Mouse (Mus musculus): Measurements from ENCODE around the gene Tubgcp3.
"Not testable (repeated sequence)": the region's sequence is repeated elsewhere in the genome, so short reads cannot be mapped to it uniquely, and the experiment has no call there.

The Tubgcp3 gene

GRCm38 (mm10) chr8:12641527-12641926, 30.5 kb downstream of the Tubgcp3 start:
- DNase-seq (ENCODE audit: low spot score in 2 of 2) = no peak

DNA sequence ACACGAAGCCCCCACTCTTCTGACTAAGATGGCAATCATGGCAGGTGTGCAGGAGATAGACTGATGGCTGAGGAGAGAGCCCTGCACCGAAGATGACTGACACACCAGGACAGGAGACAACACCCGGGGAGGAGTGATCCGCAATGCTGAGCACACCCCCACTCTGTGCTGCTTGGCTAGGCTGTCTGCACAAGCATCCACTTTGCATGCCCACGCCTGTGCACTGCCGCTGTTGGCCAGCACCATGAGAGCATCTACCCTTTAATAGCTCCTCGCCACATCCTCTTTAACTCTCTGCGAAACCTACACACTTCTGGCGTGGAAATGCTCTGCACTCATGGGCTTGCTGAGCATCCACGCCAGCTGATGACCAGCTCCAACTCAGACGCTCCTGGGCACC, 33.6 kb downstream of the Tubgcp3 start:
- DNase-seq (ENCODE audit: low spot score in 2 of 2) = no peak

DNA sequence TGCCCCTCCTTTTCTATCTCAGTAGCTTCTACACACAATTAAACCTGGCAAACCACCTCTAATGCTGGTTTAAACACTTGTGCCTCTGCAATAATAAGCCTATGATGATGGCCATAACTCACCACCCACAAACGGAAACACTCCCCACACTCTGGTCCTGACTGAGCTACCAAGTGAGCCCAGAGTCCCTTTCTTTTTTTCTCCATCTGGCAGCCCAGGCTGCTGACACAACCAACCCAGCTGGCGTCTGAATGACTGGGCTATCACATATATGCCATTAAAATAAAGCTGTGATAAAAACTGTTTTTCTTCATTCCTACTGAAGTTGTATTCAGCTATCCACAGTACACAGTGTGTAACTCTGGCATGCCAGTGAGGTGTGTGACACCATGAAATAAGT, 36.7 kb downstream of the Tubgcp3 start:
- DNase-seq (ENCODE audit: low spot score in 2 of 2) = no peak

- peak in 1 of 2 experiments; percentile 33 for DNase-seq (ENCODE audit: low spot score in 2 of 2)
Observed at GRCm38 (mm10) chr8:12629079-12629478, 43.0 kb downstream of the Tubgcp3 start.

DNA sequence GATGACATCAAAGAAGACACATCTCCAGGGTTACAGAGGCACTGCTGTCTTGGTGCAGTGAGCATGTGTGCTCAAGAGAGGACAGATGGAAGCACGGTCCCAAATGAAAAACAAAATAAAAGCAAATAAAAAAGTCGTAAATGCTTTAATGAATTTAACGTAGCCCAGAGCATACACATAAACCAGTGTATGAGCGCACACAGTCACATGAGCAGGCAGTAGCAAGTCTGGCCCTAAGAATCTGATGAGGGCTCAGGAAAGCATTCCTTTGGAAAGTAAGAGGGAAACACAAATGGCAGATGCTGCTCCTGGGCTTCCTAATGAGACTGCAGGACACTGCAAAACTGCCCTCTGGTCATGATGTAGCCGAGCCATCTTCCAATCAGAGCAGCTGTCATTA, 46.2 kb downstream of the Tubgcp3 start:
- no peak for DNase-seq (ENCODE audit: low spot score in 2 of 2)

DNA sequence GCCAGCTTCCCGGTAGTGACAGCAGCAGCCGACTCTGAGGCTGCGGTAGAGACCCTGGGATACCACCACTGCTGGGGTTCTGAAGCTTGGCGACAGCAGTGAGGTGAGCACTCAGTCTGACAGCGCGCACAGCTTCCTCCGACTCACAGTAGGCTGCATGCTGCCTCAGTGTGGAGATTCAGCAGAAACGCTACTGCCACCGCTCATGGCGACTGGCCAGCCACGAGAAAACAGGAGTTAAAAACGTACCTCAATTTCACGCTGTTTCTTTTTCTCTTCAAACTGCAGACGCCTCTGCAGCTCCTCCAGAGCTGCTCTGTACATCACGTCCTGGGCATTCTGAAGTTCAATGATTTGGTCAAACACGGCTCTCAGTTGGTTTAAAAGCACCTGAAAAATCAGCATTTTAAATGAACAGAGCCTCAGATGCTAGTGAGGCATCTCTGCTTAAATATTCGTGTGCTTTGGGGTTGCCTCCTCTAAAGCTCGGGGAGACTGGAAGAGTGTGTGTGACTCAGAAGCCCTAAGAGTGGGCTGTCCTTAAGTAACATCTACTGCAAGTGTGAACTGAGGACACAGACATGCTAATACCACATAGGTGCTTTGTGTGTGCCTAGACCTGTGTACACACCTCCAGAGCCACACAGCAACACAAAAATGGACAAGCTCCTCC, 50.4 kb downstream of the Tubgcp3 start:
- no peak for DNase-seq (ENCODE audit: low spot score in 2 of 2)

GRCm38 (mm10) chr8:12617369-12617768, 54.7 kb downstream of the Tubgcp3 start:
- not testable (repeated sequence) for DNase-seq (ENCODE audit: low spot score in 2 of 2)

DNA sequence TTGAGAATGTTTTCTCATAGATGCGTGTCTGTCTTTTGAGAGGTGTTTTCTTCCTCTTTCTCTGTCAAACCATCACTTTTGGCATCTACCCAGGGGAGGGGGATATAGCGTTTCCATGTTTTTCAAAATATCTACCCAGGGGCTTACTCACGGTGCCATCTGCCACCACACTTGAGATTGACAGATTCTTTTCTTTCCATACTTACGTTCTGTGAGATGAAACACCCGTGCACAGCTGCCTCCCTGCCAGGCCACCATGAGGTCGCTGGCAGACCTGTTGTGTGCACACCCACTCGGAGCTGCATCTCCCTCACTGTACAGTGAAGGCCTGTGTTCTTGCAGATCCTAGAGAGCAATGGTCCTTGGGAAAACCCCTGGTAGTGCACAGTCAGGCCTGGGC, 58.8 kb downstream of the Tubgcp3 start:
- no peak for DNase-seq (ENCODE audit: low spot score in 2 of 2)

GRCm38 (mm10) chr8:12609752-12610449, 62.1 kb downstream of the Tubgcp3 start:
- DNase-seq (ENCODE audit: low spot score in 2 of 2) = no peak

DNA sequence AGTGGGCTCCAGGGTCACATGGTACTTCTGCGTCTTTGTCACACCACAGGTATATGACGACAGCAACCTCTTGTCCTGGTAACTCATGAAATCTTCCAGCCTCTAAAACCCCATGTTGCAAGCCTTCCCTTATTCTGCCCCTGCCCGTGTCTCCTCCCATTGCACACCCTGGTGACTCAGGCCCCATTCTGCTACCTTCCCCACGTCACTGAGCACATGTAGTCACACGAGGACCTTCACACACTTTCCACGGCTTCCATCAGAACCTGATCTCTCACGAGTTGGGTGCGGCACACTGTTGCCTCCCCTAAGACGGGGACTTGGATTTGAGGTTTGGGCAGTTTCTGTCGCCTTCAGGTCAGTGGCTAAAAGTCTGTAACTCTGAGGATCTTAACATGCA, 63.2 kb downstream of the Tubgcp3 start:
- DNase-seq (ENCODE audit: low spot score in 2 of 2) = no peak

- DNase-seq (ENCODE audit: low spot score in 2 of 2) = peak; percentile 50 to 80
Observed at GRCm38 (mm10) chr8:12607223-12607622, 64.8 kb downstream of the Tubgcp3 start.

DNA sequence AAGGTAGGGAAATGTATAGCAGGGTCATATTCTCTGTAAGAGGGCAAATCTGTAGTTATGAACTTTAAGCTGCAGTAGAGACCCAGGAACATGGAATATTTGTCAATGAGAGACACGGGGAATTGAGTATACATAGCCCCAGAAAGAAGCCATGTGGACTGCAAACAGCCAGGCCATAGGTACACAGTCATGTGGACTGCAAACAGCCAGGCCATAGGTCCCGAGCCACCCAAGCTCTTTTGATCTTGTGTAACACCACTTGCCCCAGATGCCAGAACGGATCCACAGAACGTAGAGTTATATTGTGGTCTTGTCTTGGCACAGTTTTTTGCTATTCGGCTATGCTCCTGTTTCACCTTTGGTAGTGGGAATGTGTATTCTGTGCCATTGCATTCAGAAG, 88.3 kb downstream of the Tubgcp3 start:
- no peak for DNase-seq (ENCODE audit: low spot score in 2 of 2)

DNA sequence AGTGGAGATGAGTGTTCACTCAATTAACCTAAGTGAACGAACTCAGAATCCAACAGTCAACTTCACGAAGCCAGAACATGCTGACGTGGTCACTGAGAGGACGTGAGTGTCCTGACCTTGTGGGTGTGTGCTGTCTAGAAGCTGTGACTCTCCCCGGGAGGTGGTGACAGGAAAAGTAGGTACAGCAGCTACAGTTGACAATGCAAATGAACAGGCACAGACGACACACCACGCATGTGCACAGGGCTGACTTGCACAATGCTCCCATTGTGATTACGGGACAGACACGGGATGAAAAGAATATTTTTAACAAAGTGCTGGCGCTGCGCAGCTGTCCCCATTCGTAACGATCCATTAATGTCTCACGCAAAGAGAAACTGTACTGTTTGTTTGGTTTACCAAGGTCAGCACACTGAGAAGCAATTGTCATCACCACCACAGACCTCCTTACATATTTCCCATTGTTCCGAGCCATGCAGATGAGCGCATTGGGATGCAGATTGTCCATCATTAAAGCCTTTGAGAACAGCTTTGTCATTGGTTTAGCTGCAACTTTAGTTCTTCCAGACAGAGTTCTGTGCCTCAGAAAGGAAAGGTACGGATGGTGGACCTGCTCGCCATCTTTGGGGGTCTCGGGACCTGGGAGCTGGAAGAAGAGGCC, 92.6 kb downstream of the Tubgcp3 start:
- DNase-seq (ENCODE audit: low spot score in 2 of 2) = not testable (repeated sequence)

DNA sequence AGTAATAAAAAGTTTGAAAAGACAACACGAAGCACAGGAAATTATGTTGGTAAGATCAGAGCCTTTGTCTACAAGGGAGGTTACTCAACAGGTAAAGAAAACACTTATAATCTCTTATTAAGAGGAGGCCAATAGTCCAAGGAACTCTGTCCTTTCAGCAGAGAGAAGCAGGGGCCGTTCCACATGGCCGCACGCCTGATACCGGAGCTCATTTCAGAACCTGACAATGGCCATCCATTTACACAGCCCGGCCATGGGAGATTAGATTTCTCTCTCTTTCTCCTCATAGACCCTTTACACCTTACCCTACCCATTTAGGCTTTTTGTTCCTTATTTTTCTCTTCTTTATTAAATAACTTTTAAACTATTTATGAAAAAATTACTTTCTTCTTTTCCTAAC, 95.3 kb downstream of the Tubgcp3 start:
- no peak for DNase-seq (ENCODE audit: low spot score in 2 of 2)

GRCm38 (mm10) chr8:12576003-12576402, 96.0 kb downstream of the Tubgcp3 start:
- DNase-seq (ENCODE audit: low spot score in 2 of 2) = no peak

DNA sequence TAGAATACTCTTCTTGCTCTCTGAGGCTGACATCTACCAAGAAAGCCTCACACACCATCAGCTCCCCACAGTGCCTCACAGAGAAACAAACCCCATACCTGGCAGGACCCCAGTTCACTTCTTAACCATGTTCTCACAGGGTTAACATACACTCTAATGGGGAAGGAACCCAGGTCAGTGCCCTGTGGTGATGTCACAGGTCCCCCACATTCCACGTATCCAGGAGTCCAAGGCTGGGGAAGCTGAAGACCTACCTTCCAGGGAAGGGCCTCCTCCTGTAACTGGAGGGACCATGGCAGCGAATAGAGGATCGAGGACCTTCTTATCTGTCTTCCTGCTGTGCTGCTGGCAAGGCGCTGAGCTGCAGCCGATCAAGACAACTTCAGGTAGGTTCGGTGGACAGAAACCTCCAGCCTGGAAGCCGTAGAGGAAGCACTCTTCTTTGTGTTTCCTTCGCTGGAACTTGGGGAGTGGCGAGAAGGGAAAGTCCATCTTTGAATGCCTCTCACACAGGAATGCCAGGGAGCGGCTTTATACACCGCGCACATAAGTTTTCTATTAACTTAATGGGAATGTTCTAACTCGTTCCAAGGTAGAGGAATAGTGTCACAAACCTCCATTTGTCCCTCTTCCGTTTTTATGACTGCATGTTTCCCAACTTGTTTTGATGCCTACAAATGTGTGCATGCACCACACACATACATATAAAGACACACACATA, 99.1 kb downstream of the Tubgcp3 start, which contains the start of gene Spaca7:
Gene Spaca7, plus strand, starts transcription at position 216 of the 721 bp plus-strand sequence.
- no peak for DNase-seq (ENCODE audit: low spot score in 2 of 2)

DNA sequence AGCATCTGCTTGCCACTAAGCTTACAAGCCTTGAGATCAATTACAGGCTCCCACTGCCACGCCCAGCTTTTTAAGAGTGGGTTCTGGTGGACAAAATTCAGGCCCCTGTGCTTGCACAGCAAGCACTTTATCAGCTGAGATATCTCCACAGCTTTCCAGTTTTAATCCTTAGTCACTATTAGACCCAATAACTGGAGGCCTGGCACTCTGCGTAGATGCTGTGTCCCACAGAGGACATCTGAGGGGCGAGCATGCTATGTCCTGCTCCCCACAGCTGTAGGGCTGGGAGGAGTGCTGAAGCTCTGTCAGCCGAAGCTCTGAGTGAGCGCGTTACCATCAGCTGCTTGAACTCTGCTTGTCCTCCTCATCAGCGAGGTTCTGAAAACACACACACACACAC, 105.5 kb downstream of the Tubgcp3 start:
- DNase-seq (ENCODE audit: low spot score in 2 of 2) = no peak

DNA sequence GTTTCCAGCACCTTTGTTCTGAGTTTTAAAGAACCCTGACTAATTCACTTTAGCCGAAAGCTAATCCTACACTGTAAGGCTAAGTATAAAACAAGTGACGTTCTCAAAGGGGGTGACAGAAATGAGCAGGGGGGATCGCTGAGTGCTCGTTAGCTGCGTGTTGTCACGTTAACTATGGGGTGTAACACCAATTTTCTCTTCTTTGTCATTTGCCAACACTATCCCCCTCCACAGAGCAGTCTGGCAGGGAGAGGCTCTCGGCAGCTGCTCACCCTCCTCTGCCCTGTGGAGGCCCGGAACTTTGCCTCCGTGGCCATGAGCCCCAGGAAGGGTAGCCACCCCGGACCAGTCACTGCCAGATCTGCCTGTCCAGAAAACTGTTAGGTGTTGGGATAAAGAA, 106.6 kb downstream of the Tubgcp3 start:
- DNase-seq (ENCODE audit: low spot score in 2 of 2) = no peak

GRCm38 (mm10) chr8:12564307-12564706, 107.7 kb downstream of the Tubgcp3 start:
- DNase-seq (ENCODE audit: low spot score in 2 of 2) = no peak

All from spleen, postnatal 10 days (tissue).